Mouse (Mus musculus) left cerebral cortex, adult 9 months (tissue): ENCODE data around the gene Ggt7.
"Not testable (repeated sequence)": the region's sequence is repeated elsewhere in the genome, so short reads cannot be mapped to it uniquely, and the experiment has no call there.

Experiments used
- DNase-seq, 2 experiments: peaks; one replicate each; pipeline ENCODE4 v3.0.0; 2022; ENCODE audit warnings: low spot score in 2 of 2

Gene Ggt7

GRCm38 (mm10) chr2:155507721-155508470, 10.1 kb downstream of the Ggt7 start:
- DNase-seq = peak in 1 of 2 experiments; percentile 68

- DNase-seq = no peak
Observed at GRCm38 (mm10) chr2:155505811-155506210, 12.2 kb downstream of the Ggt7 start.

- DNase-seq = no peak
Observed at GRCm38 (mm10) chr2:155504440-155505355, 13.3 kb downstream of the Ggt7 start.

- peak in 1 of 2 experiments; percentile 45 for DNase-seq
Observed at GRCm38 (mm10) chr2:155502596-155502995, 15.4 kb downstream of the Ggt7 start.

- DNase-seq = no peak
Observed at GRCm38 (mm10) chr2:155490998-155491397, 27.0 kb downstream of the Ggt7 start.

- peak in 1 of 2 experiments; percentile 64 for DNase-seq
Observed at GRCm38 (mm10) chr2:155482021-155482420, 36.0 kb downstream of the Ggt7 start.

- peak in 1 of 2 experiments; percentile 39 for DNase-seq
Observed at GRCm38 (mm10) chr2:155473570-155474088, 44.4 kb downstream of the Ggt7 start, which contains the start of gene Ncoa6. TSS of gene Ncoa6 (minus strand) at chr2:155473894.

- peak in 1 of 2 experiments; percentile 33 for DNase-seq
Observed at GRCm38 (mm10) chr2:155472671-155473569, 45.1 kb downstream of the Ggt7 start.

GRCm38 (mm10) chr2:155466861-155467260, 51.2 kb downstream of the Ggt7 start:
- DNase-seq = no peak

- DNase-seq = no peak
Observed at GRCm38 (mm10) chr2:155453591-155453990, 64.4 kb downstream of the Ggt7 start.

- DNase-seq = no peak
Observed at GRCm38 (mm10) chr2:155451256-155451655, 66.8 kb downstream of the Ggt7 start.

GRCm38 (mm10) chr2:155447906-155448305, 70.1 kb downstream of the Ggt7 start:
- not testable (repeated sequence) for DNase-seq

- no peak for DNase-seq
Observed at GRCm38 (mm10) chr2:155443446-155443845, 74.6 kb downstream of the Ggt7 start.

GRCm38 (mm10) chr2:155442916-155443315, 75.1 kb downstream of the Ggt7 start:
- no peak for DNase-seq
